Mouse (Mus musculus) gastrocnemius, adult 2 months (tissue): ENCODE results near the gene Psmd13. TPM values are rescaled to one million over a fixed set of nuclear protein-coding genes. Genes with fewer than 3 reads are reported as not detected.

Source experiments
- DNase-seq: peaks from one replicate; pipeline ENCODE4 v3.0.0; 2022
- H3K27ac ChIP-seq: fragments of 200-600 bp; 2 replicates; pipeline ENCODE4 v1.8.1; 2022; ENCODE audit warnings: mild to moderate bottlenecking
- H3K4me3 ChIP-seq: fragments of 200-600 bp; 2 replicates; pipeline ENCODE4 v1.8.1; 2022; ENCODE audit warnings: mild to moderate bottlenecking, moderate library complexity
- CTCF ChIP-seq: fragments of 200-600 bp; IDR thresholded peaks from 2 replicates; pipeline ENCODE4 v1.8.1; 2022; ENCODE audit warnings: antibody characterized with exemption, mild to moderate bottlenecking, moderate library complexity
- intact Hi-C: fragments of 180-260 bp; cut with DNase I; formaldehyde crosslinking; loops from one replicate; pipeline ENCODE4 v1.15.1; 2025
- total RNA-seq, 2 experiments: library from RNA; stranded (reverse); gene quantifications; 2 replicates each; pipeline ENCODE4 v1.2.3; 2021

Psmd13 gene
- total RNA-seq, 2 experiments from 2014 or later, result 84.5 to 89.3 TPM

DNA sequence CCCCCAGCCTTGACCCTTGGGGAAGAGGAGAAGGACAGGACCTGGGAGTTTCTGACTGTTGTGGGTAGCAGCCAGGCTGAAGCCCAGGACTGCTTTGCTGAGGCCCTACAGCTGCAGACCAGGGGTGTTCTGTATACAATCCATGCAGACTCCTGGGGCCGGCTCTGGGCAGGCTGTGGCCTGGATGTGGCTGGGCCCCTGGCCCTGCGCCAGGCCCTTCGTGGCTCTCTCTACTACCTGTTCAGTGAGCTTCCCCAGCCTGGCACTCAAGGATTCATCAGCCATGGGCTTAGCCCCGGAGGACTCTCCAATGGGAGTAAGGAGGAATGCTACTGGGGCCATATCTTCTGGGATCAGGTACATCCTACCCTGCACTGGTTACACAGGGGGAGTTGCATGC lies 61.6 kb downstream of the Psmd13 start:
- no peak for TF ChIP-seq CTCF
- intact Hi-C loops, result no loop called here

GRCm38 (mm10) chr7:140944236-140944635 lies 62.5 kb downstream of the Psmd13 start:
- intact Hi-C loops, result no loop called here
- no peak for DNase-seq
- H3K27ac ChIP-seq, result peak overlapping the region; percentile 97; the same call in 1 of the 2 replicates
- H3K4me3 ChIP-seq, result no peak overlapping the region
- no peak for TF ChIP-seq CTCF

More for the DNA sequence above, 61.6 kb downstream of the Psmd13 start:
- no peak for DNase-seq
- H3K4me3 ChIP-seq, result peak overlapping the region; percentile 80; the same call in 1 of the 2 replicates
- H3K27ac ChIP-seq, result peak overlapping the region; percentile 97

- Histone ChIP-seq H3K27ac (no peak overlapping the region), H3K4me3 (no peak overlapping the region)
- no peak for DNase-seq
- no peak for TF ChIP-seq CTCF
- intact Hi-C loops, result no loop called here
Measured at GRCm38 (mm10) chr7:140945247-140945646, 63.5 kb downstream of the Psmd13 start.

DNA sequence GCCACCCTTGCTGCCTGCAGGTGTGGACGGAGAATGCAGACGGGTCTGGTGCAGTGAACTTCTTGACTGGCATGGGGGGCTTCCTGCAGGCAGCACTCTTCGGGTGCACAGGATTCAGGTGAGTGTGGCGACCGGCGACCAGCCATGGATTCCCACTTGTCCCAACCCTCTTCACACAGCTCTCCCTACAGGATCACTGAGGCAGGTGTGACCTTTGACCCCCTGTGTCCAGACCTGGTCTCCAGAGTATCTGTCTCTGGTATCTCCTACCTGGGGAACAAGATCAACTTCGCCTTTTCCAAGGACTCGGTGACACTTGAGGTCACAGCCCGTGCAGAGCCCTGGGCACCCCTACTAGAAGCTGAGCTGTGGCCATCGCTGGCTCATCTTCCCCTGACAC lies 64.5 kb downstream of the Psmd13 start:
- intact Hi-C loops, result no loop called here
- no peak for DNase-seq
- no peak for TF ChIP-seq CTCF
- Histone ChIP-seq H3K27ac (peak overlapping the region; percentile 92), H3K4me3 (no peak overlapping the region)

- intact Hi-C loops, result no loop called here
- no peak for TF ChIP-seq CTCF
- H3K4me3 ChIP-seq, result no peak overlapping the region
- no peak for DNase-seq
- H3K27ac ChIP-seq, result peak overlapping the region; percentile 92
Measured at GRCm38 (mm10) chr7:140946980-140947379, 65.2 kb downstream of the Psmd13 start.

GRCm38 (mm10) chr7:140948161-140948560 lies 66.4 kb downstream of the Psmd13 start:
- intact Hi-C loops, result no loop called here
- no peak for DNase-seq
- Histone ChIP-seq H3K27ac (peak overlapping the region; percentile 92), H3K4me3 (no peak overlapping the region)
- no peak for TF ChIP-seq CTCF

Other genes with a start within 250 kb of the Psmd13 start
- not detected for gene Olfr53, start 235.5 kb upstream of the Psmd13 start, total RNA-seq
- not detected for gene Olfr539, start 222.0 kb upstream of the Psmd13 start, total RNA-seq
- gene Olfr45, start 200.0 kb upstream of the Psmd13 start, total RNA-seq, result not detected
- gene Olfr541, start 184.7 kb upstream of the Psmd13 start, total RNA-seq, result not detected
- 1 to 10 TPM; 2.6 to 8.8 TPM for gene Cyp2e1, start 118.2 kb upstream of the Psmd13 start, total RNA-seq
- not detected for gene Syce1, start 94.1 kb upstream of the Psmd13 start, total RNA-seq
- gene Zfp941, start 59.8 kb upstream of the Psmd13 start, total RNA-seq, result not detected
- gene Urah, start 47.0 kb upstream of the Psmd13 start, total RNA-seq, result not detected
- gene Scgb1c1, start 36.4 kb upstream of the Psmd13 start, total RNA-seq, result not detected
- gene Odf3, start 34.2 kb upstream of the Psmd13 start, total RNA-seq, result not detected
- not detected for gene Gm45785, start 25.6 kb upstream of the Psmd13 start, total RNA-seq
- 10 to 100 TPM; 12.7 TPM for gene Ric8a, start 25.0 kb upstream of the Psmd13 start, total RNA-seq
- gene Bet1l, start 24.4 kb upstream of the Psmd13 start, total RNA-seq, result 1 to 10 TPM; 6.0 to 6.9 TPM
- gene Sirt3, start 341 bp downstream of the Psmd13 start, total RNA-seq, result 10 to 100 TPM; 20.4 to 27.3 TPM
- 1,000 to 10,000 TPM; 2,055 to 2,295 TPM for gene Cox8b, start 18.5 kb downstream of the Psmd13 start, total RNA-seq
- not detected for gene Nlrp6, start 38.9 kb downstream of the Psmd13 start, total RNA-seq
- 1 to 10 TPM; 3.8 to 5.6 TPM for gene Pgghg, start 59.4 kb downstream of the Psmd13 start, total RNA-seq
- under 1 TPM in 1 of 2 experiments, not detected in 1; 0.33 TPM for gene Ifitm5, start 68.3 kb downstream of the Psmd13 start, total RNA-seq
- gene Gm45717, start 74.0 kb downstream of the Psmd13 start, total RNA-seq, result not detected
- 10 to 100 TPM; 42.2 to 82.6 TPM for gene Ifitm2, start 74.0 kb downstream of the Psmd13 start, total RNA-seq
- 1 to 10 TPM in 1 of 2 experiments, under 1 TPM in 1; 0.69 to 1.4 TPM for gene Ifitm1, start 85.3 kb downstream of the Psmd13 start, total RNA-seq
- gene Ifitm3, start 128.8 kb downstream of the Psmd13 start, total RNA-seq, result 10 to 100 TPM; 30.8 to 49.0 TPM
- gene Ifitm6, start 136.0 kb downstream of the Psmd13 start, total RNA-seq, result not detected
- gene Gm17387, start 147.2 kb downstream of the Psmd13 start, total RNA-seq, result not detected
- under 1 TPM; 0.17 to 0.18 TPM for gene B4galnt4, start 179.1 kb downstream of the Psmd13 start, total RNA-seq
- not detected for gene Pkp3, start 196.2 kb downstream of the Psmd13 start, total RNA-seq
- gene Sigirr, start 218.6 kb downstream of the Psmd13 start, total RNA-seq, result 1 to 10 TPM; 1.7 TPM
- not detected for gene Ano9, start 235.8 kb downstream of the Psmd13 start, total RNA-seq
- 10 to 100 TPM; 19.5 to 20.5 TPM for gene Ptdss2, start 240.4 kb downstream of the Psmd13 start, total RNA-seq